Mouse (Mus musculus): Measurements from ENCODE around the gene Ankrd33. TPM values are rescaled to one million over a fixed set of nuclear protein-coding genes. Genes with fewer than 3 reads are reported as not detected.
A peak's percentile ranks its signal among the peaks of the same experiment; 100 is the strongest.
"Not testable (repeated sequence)": the region's sequence is repeated elsewhere in the genome, so short reads cannot be mapped to it uniquely, and the experiment has no call there.

Ankrd33 gene
- polyA plus RNA-seq, 1 experiment from 2014 or later, result not detected

GRCm38 (mm10) chr15:101107906-101108671 lies 7.5 kb upstream of the Ankrd33 start:
- no peak for DNase-seq (ENCODE audit: low spot score)
- H3K27ac ChIP-seq (replicated peaks), result no peak overlapping the region
- no peak overlapping the region for H3K4me3 ChIP-seq
- WGBS, result 87% methylated on average over 5 of the region's 5 CpGs
- H3K36me3 ChIP-seq (replicated peaks), result no peaks in the 10 kb centered on the region
- H3K9me3 ChIP-seq, result no peaks in the 10 kb centered on the region
- H3K4me1 ChIP-seq, result peaks cover 30% of the 10 kb centered on the region
- 0 out of 2 replicates have a peak, but pooled peaks cover 6% of the 10 kb centered on the region for H3K27me3 ChIP-seq (replicated peaks; ENCODE audit: low read depth, poor library complexity, severe bottlenecking)

DNA sequence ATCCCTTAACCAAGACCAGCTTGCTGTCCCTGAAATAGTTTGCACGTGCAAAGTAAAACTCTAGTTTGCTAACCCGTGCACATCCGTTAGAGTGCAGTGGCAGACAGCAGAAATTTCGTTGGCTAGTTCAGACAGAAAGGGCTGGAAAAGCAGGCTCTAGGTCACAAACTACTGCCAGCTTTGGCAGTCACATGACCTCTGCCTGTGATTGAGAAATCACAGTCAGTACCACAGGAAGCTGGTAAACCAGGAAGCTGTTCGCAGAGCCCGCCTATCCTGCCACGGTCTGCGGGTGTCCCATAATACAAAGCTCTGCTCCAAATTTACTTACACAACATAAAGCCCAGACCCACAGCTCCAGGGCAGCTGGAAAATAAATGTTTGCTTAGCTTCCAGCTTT lies 2.4 kb upstream of the Ankrd33 start:
- no peak overlapping the region for H3K27ac ChIP-seq (replicated peaks)
- 77% methylated on average over 8 of the region's 8 CpGs for WGBS

GRCm38 (mm10) chr15:101113778-101114177 lies 1.8 kb upstream of the Ankrd33 start:
- 84% methylated on average over 2 of the region's 2 CpGs for WGBS
- DNase-seq (ENCODE audit: low spot score), result not testable (repeated sequence)

More for the DNA sequence above, 2.4 kb upstream of the Ankrd33 start:
- H3K4me3 ChIP-seq, result no peak overlapping the region
- H3K27me3 ChIP-seq (replicated peaks; ENCODE audit: low read depth, poor library complexity, severe bottlenecking), result 0 out of 2 replicates have a peak, but pooled peaks cover 4% of the 10 kb centered on the region
- H3K9me3 ChIP-seq, result peaks cover 3% of the 10 kb centered on the region; the same call in 1 of the 2 replicates
- H3K36me3 ChIP-seq (replicated peaks), result no peaks in the 10 kb centered on the region
- peaks cover 9% of the 10 kb centered on the region; the same call in 1 of the 2 replicates for H3K4me1 ChIP-seq
- no peak for DNase-seq (ENCODE audit: low spot score)

GRCm38 (mm10) chr15:101118399-101119125 lies 3.0 kb downstream of the Ankrd33 start:
- peaks cover 19% of the 10 kb centered on the region for H3K4me1 ChIP-seq
- peaks cover 9% of the 10 kb centered on the region; the same call in 1 of the 2 replicates for H3K27me3 ChIP-seq (replicated peaks; ENCODE audit: low read depth, poor library complexity, severe bottlenecking)
- no peak for DNase-seq (ENCODE audit: low spot score)
- H3K36me3 ChIP-seq (replicated peaks), result no peaks in the 10 kb centered on the region
- peaks cover 3% of the 10 kb centered on the region; the same call in 1 of the 2 replicates for H3K9me3 ChIP-seq
- WGBS, result 54% methylated on average over 14 of the region's 14 CpGs
- H3K27ac ChIP-seq (replicated peaks), result 0 out of 2 replicates have a peak overlapping the region, but pooled peaks have one; percentile 2
- no peak overlapping the region for H3K4me3 ChIP-seq

More at GRCm38 (mm10) chr15:101113778-101114177, 1.8 kb upstream of the Ankrd33 start:
- not testable (repeated sequence) for H3K36me3 ChIP-seq (replicated peaks); H3K27me3 ChIP-seq (replicated peaks; ENCODE audit: low read depth, poor library complexity, severe bottlenecking); H3K27ac ChIP-seq (replicated peaks); H3K4me3 ChIP-seq; H3K9me3 ChIP-seq
- peaks cover 15% of the 10 kb centered on the region for H3K4me1 ChIP-seq

GRCm38 (mm10) chr15:101121411-101122289 lies 6.1 kb downstream of the Ankrd33 start:
- Histone ChIP-seq H3K4me1 (peaks cover 19% of the 10 kb centered on the region), H3K27me3 (replicated peaks; ENCODE audit: low read depth, poor library complexity, severe bottlenecking) (peaks cover 28% of the 10 kb centered on the region), H3K27ac (replicated peaks) (no peak overlapping the region), H3K9me3 (no peaks in the 10 kb centered on the region), H3K36me3 (replicated peaks) (no peaks in the 10 kb centered on the region), H3K4me3 (no peak overlapping the region)
- 72% methylated on average over 9 of the region's 9 CpGs for WGBS
- DNase-seq (ENCODE audit: low spot score), result no peak

- WGBS, result 30% methylated on average over 2 of the region's 2 CpGs
- Histone ChIP-seq H3K4me1 (peaks cover 24% of the 10 kb centered on the region), H3K36me3 (replicated peaks) (no peaks in the 10 kb centered on the region), H3K9me3 (no peaks in the 10 kb centered on the region), H3K27me3 (replicated peaks; ENCODE audit: low read depth, poor library complexity, severe bottlenecking) (peaks cover 33% of the 10 kb centered on the region), H3K27ac (replicated peaks) (no peak overlapping the region), H3K4me3 (no peak overlapping the region)
- DNase-seq (ENCODE audit: low spot score), result no peak
Measured at GRCm38 (mm10) chr15:101122290-101122589, 6.7 kb downstream of the Ankrd33 start.

DNA sequence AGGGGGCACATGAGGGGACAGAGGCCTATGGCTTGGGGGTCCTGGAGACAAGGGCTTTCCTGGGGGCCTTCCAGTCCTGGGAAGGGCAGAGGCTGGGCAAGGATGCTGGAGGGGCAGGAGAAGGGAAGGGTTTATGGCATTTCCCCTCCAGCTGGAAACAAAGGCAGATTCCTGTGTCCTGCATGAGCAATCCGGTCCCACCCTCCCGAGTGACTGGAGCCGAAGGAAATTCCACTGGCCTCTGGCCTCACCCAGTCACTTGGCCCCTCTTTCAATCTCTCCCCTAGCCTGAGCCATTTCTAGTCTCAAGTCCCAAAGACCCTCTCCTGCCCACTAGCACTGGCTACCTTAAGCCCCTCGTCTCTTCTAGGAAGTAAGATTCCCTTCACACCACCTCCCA lies 7.6 kb downstream of the Ankrd33 start:
- H3K4me3 ChIP-seq, result no peak overlapping the region
- H3K27me3 ChIP-seq (replicated peaks; ENCODE audit: low read depth, poor library complexity, severe bottlenecking), result peaks cover 43% of the 10 kb centered on the region
- H3K27ac ChIP-seq (replicated peaks), result peak overlapping the region; percentile 65
- 59% methylated on average over 4 of the region's 4 CpGs for WGBS
- peaks cover 32% of the 10 kb centered on the region for H3K4me1 ChIP-seq
- no peaks in the 10 kb centered on the region for H3K36me3 ChIP-seq (replicated peaks)
- no peaks in the 10 kb centered on the region for H3K9me3 ChIP-seq
- DNase-seq (ENCODE audit: low spot score), result no peak

- Histone ChIP-seq H3K27ac (replicated peaks) (no peak overlapping the region), H3K27me3 (replicated peaks; ENCODE audit: low read depth, poor library complexity, severe bottlenecking) (peaks cover 56% of the 10 kb centered on the region), H3K36me3 (replicated peaks) (no peaks in the 10 kb centered on the region), H3K9me3 (no peaks in the 10 kb centered on the region), H3K4me1 (peaks cover 35% of the 10 kb centered on the region), H3K4me3 (no peak overlapping the region)
- DNase-seq (ENCODE audit: low spot score), result no peak
- WGBS, result 88% methylated on average over 6 of the region's 6 CpGs
Measured at GRCm38 (mm10) chr15:101125561-101125960, 10.0 kb downstream of the Ankrd33 start.

DNA sequence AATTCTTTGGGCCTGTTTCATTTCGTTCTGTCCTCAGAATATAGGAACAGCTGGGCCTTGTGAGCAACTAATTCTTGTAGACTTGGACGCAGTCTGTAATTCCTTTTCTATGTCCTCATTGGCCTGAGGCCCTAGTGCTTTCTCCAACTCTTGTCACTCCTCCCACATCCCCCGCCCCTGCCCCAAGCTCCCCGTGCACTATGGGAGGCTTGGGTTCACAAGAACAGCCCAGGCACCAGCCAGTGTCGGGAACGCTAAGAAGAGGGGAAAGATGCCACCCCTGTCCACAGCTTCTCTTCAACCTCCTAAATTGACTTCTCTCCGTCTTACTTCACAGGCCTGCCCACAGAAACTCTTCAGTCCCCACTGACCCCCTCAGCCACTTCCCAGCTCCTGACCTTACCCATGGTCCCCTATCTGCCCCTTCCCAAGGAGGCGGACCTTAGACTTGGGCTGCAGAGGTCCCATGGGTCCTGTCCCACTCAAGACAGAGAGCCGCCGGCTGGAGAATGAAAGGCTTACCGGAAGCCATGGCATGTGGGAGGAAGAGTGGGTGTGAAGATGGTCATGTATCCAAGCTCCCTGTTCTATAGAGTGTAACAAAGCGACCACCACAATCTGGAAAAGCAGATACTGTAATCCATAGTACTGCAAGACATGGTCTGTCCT lies 11.5 kb downstream of the Ankrd33 start:
- H3K27me3 ChIP-seq (replicated peaks; ENCODE audit: low read depth, poor library complexity, severe bottlenecking), result peaks cover 69% of the 10 kb centered on the region
- no peaks in the 10 kb centered on the region for H3K9me3 ChIP-seq
- peaks cover 45% of the 10 kb centered on the region for H3K4me1 ChIP-seq
- no peaks in the 10 kb centered on the region for H3K36me3 ChIP-seq (replicated peaks)
- DNase-seq (ENCODE audit: low spot score), result no peak
- WGBS, result 78% methylated on average over 12 of the region's 12 CpGs
- H3K4me3 ChIP-seq, result no peak overlapping the region
- no peak overlapping the region for H3K27ac ChIP-seq (replicated peaks)

DNA sequence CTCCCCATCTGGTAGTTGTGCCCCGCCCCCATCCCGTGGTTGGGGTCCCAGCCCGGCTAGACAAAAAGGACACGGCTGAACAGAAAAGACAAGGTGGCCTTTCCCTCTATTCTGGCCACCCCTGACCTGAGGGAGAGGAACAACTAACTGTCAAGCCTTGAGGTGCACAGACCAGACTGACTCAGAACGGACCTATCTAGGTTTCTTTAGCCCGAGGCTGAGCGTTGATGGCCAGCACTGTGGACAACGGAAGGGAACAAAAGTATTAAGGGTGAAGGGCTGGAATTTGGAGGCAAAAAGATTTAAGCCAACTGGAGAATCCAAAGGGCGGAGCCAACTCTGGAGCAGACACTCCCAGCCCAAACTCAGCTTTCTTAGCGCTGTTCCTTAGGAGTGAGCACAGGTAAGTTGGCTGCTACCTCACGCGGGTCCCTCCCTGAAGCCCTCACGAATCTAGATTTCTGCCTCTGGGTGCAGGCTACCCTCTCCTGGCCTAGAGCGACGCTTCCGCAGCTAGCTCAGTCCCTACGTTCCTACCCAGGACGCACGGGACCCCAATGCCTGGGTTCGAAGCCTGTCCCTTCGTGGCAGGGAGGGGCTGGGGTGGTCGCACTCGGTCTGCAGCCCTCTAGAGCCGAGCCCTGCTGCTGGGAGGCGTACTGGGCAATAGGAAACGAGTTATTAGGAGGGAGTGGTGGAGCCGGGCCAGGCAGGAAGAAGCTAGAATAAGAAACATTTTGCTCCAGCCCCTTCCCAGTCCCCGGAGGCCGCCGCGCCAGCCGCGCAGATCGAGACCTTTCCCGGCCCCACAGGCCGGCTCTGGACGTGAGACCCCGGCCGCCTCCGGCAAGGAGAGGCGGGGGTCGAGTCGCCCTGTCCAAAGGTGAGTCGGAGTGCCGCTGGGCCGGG lies 12.9 kb downstream of the Ankrd33 start, which contains the start of gene Acvrl1:
Gene Acvrl1, plus strand, starts transcription at position 342 of the 909 bp plus-strand sequence.
- peak within 1 kb of the TSS; percentile 59 for H3K4me3 ChIP-seq
- WGBS, result 3% methylated on average over 46 of the region's 46 CpGs
- peak; percentile 57 for DNase-seq (ENCODE audit: low spot score)
- no peaks in the 10 kb centered on the region for H3K36me3 ChIP-seq (replicated peaks)
- peak within 1 kb of the TSS; percentile 77 for H3K27ac ChIP-seq (replicated peaks)
- H3K4me1 ChIP-seq, result peaks cover 54% of the 10 kb centered on the region
- H3K9me3 ChIP-seq, result no peaks in the 10 kb centered on the region
- H3K27me3 ChIP-seq (replicated peaks; ENCODE audit: low read depth, poor library complexity, severe bottlenecking), result peaks cover 69% of the 10 kb centered on the region

- peaks cover 64% of the 10 kb centered on the region for H3K4me1 ChIP-seq
- H3K9me3 ChIP-seq, result no peaks in the 10 kb centered on the region
- peaks cover 69% of the 10 kb centered on the region for H3K27me3 ChIP-seq (replicated peaks; ENCODE audit: low read depth, poor library complexity, severe bottlenecking)
- peak overlapping the region; percentile 77; the same call in 1 of the 2 replicates for H3K27ac ChIP-seq (replicated peaks)
- DNase-seq (ENCODE audit: low spot score), result no peak
- WGBS, result 21% methylated on average over 5 of the region's 5 CpGs
- H3K36me3 ChIP-seq (replicated peaks), result no peaks in the 10 kb centered on the region
- H3K4me3 ChIP-seq, result peak overlapping the region; percentile 59
Measured at GRCm38 (mm10) chr15:101129412-101129811, 13.9 kb downstream of the Ankrd33 start.

All from embryonic facial prominence, embryonic 10.5 days (tissue).